Mouse (Mus musculus) heart, adult 2 months (tissue): Measurements from ENCODE around the gene Ankrd26.

Source experiments
- CTCF ChIP-seq: fragments of 200-600 bp; IDR thresholded peaks from 2 replicates; pipeline ENCODE4 v1.8.1; 2022; ENCODE audit warnings: antibody characterized with exemption, mild to moderate bottlenecking, moderate library complexity
- EP300 ChIP-seq: fragments of 200-500 bp; IDR thresholded peaks from 2 replicates; pipeline ENCODE4 v1.6.1; 2011; ENCODE audit warnings: low read depth, low read length, control low read depth; ENCODE audit not compliant: insufficient read depth
- POLR2A ChIP-seq: fragments of 200-500 bp; IDR thresholded peaks from 2 replicates; pipeline ENCODE4 v1.6.1; 2011; ENCODE audit warnings: mild to moderate bottlenecking, low read depth, low read length, control low read depth; ENCODE audit not compliant: insufficient read depth

- no peak for TF ChIP-seq CTCF
- TF ChIP-seq POLR2A: no peak
- no peak for TF ChIP-seq EP300
These were observed 26.7 kb downstream of the Ankrd26 start for GRCm38 (mm10) chr6:118535321-118535720.
